Mouse (Mus musculus): ENCODE results near the gene Patj. TPM values are rescaled to one million over a fixed set of nuclear protein-coding genes. Genes with fewer than 3 reads are reported as not detected.
"Not testable (repeated sequence)": the region's sequence is repeated elsewhere in the genome, so short reads cannot be mapped to it uniquely, and the experiment has no call there.

Gene Patj
- total RNA-seq, 2 experiments from 2014 or later, result 11.8 to 14.7 TPM

DNA sequence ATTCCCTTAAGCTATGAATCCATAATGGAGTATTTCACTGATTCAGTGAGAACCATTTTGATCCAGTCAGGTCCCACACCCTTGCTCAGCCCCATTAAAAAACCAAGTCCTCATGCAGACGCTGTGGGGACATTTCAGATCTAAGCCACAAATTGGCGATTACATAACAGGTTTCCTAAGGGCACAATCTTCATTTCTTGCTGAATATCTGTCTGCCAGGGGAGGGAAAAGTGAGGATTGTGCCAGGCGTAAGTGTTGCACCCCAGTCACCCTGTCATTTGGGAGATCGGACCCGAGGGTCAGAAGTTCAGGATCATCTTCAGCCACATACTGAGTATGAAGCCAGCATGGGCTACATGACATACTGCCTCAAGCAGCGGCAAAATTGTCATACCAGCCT, 171.2 kb downstream of the Patj start:
- no peak for DNase-seq (ENCODE audit: low spot score in 2 of 2)

DNA sequence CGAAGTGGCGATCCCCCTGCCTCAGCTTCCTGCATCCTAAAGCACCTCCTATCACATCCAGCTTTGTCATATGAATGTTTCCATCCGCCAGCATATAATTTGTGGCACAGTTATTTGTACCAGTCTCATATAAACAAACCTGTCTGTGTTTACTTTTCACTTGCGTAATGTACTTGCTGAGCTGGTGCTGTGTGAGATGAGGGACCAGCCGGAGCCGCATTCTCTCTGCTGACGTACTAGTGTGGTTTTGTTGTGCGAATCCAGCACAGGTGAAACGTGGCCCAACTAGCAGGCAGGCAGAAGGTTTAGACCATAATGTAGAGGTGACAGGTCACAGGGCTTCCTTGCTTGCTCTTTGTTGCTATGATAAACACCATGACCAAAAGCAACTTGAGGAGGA, 171.9 kb downstream of the Patj start:
- DNase-seq (ENCODE audit: low spot score in 2 of 2), result no peak

DNA sequence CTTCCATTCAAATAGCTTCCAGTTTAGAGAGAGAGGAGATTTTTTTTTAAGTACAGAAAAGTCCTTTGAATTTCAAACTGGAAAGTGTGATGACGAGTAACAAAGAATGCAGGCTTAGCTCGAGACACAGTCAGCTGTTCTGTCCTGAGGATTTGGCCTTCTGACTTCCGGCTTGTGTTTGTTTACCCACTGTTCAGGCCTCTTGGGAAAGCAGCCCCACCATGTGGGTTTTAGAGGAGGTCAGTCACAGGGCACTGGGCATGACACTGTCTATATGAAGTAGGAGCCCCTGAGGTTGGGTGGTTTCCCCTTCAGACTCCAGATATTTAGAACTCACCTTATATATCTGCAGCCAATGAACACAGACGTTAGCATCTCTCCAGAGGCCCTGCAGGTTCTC, 174.3 kb downstream of the Patj start:
- no peak for DNase-seq (ENCODE audit: low spot score in 2 of 2)

DNA sequence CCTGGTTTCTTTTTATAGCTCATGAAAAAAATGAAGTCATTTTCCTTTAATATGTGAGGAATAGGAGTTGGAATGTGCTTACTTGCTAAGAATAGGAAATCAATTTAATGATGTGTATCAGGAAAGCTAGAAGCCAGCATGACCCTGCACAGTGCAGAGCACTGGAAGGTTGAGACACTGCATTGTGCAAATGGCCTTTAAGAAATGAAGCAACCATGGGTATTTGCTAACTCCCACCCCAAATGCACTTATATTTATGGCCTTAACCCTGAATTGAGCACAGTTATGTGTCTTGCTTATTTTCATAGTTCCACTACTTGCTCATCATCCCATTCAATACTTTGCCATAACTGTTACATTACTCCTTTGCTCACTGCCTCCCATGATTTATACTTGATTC, 181.7 kb downstream of the Patj start:
- DNase-seq (ENCODE audit: low spot score in 2 of 2), result no peak

DNA sequence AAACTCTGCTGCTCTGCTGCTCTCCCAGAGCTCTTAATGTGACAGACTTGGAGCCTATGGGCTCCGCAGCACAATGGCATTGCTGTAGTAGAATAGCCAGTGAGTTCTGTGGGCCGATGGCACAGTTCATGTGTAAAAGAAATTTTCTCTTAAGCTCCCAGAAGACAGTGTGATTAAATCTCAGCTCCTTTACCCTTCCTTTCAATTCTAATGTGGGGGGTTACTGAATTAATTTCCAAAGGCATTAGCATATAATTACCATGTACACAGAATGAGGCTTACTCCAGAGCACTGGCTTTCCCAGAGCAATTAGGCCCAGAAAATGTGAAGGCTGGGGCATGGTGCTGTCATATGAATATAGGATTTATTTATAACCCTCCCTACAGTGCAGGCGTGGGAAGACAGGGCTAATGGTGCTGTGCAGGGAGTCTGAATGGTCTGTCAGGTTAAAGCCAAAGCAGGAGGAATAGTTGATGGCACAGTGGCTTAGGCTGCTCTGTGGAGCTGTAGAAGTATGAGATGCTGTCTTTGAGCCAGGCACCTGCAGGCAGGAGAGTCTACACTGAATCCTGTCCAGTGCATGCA, 182.5 kb downstream of the Patj start:
- no peak for DNase-seq (ENCODE audit: low spot score in 2 of 2)

DNA sequence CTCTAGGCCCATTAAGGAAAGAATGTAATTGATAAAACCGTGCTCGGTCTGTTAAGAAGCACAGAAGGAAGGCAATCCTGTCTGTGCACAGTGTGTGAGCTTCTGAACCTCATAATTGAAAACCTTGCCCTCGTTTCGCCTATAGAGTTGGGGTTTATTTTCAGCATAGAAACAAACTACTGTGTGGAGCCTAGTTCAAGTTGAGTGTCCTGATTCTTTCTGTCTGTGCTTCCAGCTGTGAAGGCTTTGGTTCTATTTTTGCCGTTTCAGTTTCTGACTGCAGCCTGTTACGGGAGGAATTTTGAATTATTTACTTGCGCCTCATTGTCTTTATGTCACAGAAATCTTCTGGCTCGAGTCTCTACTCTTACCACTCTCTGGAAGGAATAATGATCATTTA, 185.9 kb downstream of the Patj start:
- no peak for DNase-seq (ENCODE audit: low spot score in 2 of 2)

DNA sequence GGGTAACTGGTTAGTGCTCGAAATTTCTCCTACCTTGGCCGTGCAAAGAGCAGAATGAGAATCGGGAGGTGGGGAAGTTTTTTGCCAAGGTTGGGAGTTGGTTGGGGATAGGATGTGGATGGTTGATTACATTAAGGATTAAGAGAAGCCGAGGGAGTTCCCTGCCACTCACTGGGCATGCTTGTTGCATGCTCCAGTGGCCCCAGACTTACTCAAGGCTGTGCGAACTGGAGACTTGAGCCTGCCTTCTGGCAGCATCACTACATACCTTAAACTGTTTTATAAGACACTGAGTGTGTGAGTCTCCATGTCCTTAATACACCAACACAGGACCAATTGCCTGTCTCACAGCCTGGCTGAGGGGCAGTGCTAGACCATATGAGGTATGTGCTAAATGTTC, 188.4 kb downstream of the Patj start:
- DNase-seq (ENCODE audit: low spot score in 2 of 2), result no peak

DNA sequence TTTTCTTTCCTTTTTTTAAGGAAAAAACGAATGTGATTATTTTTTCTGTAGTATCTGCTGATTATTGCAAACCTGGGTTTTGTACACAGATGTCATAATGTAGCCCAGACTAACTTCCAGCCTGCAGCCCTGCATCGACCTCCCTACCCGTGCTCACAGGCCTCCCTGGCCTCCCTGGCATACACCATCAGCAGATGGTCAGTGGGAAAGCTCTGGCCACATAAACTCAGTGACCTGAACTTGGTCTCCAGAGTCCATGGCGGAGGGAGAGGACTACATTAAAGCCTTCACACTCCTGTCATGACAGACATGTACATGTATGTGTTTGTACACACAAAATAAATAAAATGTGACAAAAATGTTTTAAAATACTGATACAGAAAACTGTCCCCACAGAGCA, 190.7 kb downstream of the Patj start:
- no peak for DNase-seq (ENCODE audit: low spot score in 2 of 2)

DNA sequence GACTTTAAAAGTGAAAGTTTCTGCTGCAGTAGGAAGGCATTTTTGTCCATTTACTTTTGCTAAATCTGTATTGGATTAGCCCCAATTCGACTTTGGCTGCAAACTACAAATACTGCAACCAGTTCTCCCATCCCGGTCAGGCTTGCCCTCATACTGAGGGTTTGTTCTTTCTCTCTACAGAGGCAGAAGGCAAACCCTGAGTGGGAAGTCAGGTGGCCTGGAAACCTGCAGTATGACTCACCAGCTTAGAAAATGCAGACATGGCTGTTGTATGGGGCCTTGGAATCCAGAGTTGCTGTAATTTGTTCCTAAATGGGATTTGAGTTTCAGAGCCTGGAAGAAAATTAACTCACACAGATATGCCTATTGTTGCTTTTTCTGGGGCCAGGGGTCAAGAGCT, 192.1 kb downstream of the Patj start:
- DNase-seq (ENCODE audit: low spot score in 2 of 2), result no peak

DNA sequence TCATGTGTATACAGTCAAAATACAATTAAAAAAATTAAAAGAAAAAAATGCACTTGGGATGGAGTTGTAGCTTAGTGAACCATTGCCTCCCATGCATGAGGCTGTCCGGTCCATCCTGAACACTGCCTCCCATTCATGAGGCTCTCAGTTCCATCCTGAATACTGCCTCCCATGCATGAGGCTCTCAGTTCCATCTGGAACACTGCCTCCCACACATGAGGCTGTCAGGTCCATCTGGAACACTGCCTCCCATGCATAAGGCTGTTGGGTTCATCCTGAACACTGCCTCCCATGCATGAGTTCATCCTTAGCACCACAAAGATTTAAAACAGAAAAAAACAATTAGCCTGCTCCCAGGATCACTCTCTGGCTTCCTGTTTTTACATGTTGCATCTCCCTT, 198.4 kb downstream of the Patj start:
- peak; percentile 40 to 41 for DNase-seq (ENCODE audit: low spot score in 2 of 2)

DNA sequence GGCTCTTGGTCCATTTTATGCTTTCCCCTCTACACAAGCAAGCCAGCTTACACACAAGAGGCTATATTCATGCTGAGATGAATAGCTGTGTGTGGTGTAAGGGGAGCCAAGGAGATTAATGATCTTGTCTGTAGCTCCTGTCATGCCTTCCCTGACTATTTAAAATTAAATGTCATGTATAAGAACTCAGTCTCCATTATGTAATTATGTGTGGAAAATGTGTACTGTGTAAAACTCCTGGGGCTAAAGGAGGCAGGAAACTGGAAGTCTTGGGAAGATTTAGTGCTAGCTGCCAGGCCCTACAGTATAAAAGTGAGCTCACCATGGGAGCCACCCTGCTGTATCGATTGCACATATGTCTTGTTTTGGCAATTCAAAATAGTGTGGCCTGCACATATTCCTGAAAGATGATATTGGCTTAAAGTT, 203.0 kb downstream of the Patj start:
- DNase-seq (ENCODE audit: low spot score in 2 of 2), result no peak

DNA sequence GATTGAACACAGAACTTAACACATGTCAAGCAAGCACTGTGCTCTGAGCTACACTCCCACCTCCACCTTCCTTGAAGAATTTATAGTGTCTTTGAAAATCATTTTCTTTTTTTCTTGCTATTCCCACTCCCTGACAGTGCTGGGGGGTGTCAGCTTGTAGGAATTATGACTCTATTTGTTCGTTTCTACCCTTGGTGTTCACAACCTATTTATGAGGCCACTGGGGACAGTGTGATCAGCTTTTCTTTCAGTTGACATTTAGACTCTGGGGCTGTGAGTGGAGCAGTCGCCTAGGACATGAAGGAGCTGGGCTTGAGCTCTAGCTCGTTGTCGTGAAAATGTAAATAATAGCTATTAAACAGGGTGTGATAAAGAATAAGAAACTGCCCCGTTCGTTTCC, 203.8 kb downstream of the Patj start:
- DNase-seq (ENCODE audit: low spot score in 2 of 2), result no peak

DNA sequence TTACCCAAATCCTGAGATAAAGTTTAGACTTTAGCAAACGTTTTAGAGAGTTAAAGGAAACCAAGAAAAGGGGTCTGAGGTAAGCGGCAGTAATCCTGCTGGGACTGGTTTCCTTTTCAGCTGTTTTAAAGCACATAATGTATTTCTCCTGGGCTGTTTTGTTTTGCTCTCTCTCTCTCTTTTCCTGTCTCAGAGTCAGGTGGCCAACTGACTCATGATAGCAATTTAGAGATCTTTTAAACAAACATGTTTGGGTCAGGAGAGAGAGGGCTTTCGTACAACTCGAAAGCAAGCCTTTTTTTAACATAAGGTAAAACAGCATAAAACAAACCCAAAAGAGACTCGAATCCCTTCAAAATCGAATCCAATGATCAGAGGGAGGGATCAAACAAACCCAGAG, 207.5 kb downstream of the Patj start:
- DNase-seq (ENCODE audit: low spot score in 2 of 2), result no peak

DNA sequence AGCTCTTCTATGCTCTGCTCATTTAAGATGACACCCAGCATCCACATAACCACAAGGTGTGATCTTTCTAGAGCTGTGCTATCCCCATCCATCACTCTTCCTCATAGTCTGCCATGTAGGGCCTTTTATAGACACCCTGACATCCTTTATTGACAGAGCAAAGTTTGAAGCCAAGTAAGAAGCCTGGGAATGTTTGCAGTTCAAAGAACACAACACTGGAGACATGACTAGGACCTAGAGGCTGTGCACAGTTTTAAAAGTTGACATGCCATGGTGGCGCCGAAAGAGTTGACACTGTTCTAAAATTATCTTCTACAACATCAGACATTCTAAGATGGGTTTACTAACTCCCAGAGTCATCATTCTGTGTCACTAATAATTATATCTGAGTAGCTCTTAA, 214.9 kb downstream of the Patj start:
- DNase-seq (ENCODE audit: low spot score in 2 of 2), result no peak

DNA sequence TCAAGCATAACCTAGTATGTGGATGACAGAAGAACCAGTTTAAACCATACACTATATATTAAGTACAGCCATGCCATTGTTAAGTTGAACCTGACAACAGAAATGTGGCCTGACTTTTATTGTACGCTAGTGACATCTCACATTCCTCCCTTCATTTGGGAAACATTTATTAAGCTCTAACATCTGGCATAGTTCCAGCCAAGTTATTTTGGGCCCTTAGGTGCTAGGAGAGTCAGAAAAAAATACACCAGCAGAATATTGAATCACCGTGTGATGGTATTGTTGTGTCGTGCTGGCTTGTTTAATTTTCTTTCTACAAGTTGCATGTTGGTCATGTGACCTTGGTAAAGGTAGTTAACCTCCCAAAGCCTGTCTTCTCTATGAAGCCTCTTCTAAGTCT, 218.8 kb downstream of the Patj start:
- DNase-seq (ENCODE audit: low spot score in 2 of 2), result no peak

DNA sequence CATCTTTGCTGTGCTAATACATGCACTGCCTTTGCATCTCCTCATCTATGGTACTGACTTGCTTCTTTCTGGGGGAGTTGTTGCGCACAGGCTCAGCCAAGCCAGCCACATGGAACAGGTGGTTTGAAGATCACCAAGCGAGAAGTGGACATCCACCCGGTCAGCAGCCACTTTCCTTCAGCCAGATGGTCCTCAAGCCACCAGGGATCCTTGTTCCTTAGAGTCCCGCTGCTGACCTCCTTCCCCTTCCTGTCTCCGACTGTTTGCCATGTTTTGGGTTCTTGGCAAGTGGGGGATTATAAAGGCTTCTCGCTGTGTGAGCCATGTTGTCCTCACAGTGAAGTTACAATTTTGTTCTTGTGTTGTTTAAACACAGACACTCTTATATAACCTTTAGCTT, 223.6 kb downstream of the Patj start:
- DNase-seq (ENCODE audit: low spot score in 2 of 2), result no peak

DNA sequence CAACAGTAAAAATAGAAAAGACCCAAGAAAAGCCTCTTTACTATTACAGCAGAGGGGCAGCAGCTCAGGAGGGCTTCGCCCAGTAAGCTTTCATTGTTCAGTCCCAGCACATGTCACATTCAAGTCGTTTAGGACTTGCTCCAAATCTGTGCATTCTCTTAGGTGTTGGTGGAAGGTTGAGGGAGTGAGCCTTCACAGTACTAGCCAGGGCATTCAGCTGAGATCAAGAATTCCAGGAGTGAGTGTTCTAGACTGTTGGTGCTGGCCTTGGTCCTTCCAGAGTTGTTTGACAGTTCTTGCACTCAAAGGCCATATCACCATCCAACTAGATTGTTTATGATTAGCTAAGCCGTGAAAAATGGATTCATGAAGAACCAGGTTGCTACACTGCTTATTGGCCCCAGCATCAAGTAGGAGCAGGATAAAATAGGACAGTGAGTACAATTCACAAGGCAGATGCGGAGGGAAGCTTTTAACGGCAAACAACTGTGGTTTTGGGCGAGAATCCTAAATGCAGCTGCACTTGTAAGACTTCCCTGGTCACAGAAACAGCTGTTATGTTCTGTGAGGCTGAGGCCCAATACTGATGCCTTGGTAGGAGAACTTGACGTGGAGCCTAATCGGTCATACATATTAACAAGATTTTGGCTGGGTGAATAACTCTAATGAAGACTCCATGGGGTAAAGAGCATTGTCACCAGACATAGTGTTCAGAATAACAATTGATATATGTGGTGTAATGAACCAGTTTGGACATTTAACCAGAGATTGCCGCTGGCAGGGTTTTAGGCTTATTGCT, 225.6 kb downstream of the Patj start:
- no peak for DNase-seq (ENCODE audit: low spot score in 2 of 2)

DNA sequence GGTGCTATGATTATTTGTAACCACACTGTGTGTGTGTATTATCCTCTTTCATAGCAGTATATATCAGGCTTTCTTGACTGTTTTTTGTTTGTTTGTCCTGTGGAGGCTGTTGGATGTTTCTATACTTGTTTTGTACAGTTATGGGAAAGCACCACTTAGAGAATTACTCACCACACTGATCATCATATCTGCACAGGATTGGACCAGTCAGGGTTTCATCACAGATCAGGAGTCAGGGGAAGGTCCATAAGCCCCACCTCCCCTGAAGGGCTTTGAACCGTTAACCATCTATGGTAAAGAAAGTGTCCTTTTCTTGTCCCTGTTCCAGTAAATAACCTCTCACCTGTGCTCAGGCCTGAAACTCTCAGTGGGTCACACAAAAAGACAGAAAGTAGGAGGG, 226.6 kb downstream of the Patj start:
- no peak for DNase-seq (ENCODE audit: low spot score in 2 of 2)

DNA sequence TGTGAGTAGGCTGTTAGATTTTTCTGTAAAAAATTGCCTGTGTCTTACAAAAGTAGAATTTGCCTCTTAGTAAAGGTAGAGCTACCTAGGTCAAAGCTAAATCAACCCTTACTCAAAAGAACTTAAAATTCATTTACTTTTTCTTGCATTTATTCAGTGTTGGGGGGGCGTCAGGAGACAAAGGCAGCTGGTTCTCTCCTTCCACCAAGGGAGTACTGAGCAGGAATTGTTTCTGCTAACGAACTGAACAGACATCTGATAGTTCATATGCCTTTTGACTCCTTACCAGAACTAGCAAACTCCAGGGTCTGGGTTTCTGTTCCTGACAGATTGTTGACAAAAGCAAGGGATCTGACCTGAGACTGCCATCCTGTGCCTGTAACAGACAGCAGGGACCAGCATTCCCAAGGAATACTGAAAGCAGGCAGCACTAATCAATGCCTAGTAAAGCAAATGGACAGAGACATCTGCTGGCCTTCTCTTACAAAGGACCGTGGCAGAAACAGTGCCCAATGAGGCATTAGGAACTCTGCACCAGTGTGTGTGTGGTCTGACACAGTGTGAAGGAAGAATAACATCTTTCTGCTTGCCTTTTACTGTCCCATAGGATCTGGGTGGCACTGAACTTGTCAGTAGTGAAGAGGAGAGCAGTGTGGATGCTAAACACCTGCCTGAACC, 227.6 kb downstream of the Patj start:
- no peak for DNase-seq (ENCODE audit: low spot score in 2 of 2)

DNA sequence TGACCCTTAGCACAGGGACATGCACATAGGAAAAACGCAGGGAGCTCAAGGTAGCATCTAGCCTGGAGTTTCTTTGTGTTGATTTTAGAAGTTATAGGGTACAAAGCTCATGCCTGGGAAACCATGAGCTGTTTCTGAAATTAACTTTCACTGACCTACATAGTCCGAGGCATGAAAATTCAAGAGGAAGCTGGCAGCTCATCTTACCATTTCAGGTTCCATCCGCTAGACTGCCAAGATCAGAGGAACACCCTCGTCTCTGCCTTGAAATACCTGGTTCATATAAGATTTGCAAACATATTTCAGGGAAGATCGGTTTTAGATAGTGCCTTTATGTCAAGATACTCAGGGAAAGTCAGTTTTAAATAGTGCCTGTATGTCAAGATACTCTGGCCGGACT, 232.7 kb downstream of the Patj start:
- DNase-seq (ENCODE audit: low spot score in 2 of 2), result no peak

DNA sequence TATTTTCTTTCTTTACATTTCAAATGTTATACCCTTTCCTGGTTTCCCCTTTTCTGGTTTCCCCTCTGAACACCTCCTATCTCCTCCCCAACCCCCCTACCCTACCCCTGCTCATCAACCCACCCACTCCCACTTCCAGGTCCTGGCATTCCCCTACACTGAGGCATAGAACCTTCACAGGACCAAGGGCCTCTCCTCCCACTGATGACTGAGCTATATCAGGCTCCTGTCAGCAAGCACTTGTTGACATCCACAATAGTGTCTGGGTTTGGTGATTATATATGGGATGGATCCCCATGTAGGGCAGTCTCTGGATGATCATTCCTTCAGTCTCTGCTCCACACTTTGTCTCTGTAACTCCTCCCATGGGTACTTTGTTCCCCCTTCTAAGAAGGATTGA, 233.6 kb downstream of the Patj start:
- DNase-seq (ENCODE audit: low spot score in 2 of 2), result not testable (repeated sequence)

DNA sequence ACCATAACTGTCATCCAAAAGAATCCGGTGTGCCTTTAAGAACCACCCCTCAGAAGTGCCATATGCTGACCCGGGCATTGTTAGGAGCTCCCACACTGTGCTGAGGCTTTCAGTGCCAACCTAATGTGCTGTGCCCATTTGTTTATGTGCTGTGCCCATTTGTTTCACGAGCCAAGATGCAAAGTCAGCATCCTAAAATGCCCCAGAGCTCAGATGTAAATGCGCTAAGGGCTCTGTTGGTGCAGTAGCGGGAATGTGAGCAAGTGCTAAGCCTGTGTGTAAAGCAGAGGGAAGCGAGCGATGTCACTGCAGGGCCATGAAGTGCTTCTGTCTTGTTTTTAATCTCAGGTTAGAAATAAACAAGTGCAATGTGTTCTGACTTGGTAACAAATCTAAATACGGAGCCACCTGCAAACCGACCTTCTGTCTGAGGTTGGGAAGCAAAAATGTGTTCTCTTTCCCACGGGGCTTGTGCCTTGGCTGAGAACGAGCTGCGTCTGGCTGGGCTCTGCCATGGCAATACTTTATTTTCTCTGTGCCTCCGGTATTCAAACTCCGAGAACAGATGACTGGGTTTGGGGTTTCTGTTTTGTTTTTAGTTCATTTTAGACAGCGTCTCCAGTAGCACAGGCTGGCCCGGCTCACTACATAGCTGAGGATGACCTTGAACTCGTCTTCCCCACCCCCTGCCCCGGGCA, 239.7 kb downstream of the Patj start:
- no peak for DNase-seq (ENCODE audit: low spot score in 2 of 2)
